In the genomic region with DNA sequence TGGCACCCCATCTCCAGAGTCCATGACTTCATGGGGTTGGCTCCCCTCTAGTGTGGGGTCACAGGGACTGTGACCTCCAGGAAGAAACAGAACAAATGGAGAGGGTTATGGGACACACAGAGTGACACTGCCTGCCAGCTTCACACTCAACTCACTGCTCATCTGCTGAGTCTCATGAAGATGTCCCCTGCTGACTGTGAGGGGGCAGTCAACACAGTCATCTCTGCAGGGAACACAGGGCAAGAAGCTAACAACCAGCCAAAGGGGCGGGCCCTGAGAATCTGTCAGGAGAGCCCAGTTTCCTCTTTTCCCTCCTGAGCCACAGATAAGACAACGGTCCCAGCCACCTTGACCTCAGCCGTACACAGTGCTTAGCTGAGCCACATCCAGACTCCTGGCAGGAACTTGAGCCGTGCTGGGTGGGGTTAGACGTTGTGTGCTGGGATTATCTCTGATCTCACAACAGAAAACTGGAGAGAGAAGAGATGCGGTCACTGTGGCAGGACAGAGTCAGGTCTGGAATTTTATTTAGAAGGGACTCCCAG, we compare ENCODE assay signal across 11 mouse cellular contexts.
DNase-seq lines count a peak whose midpoint lies in the region; ATAC-seq and TF ChIP-seq lines count a peak whose summit lies in the region.
"Had no signal": no experiment of that assay in that cellular context is flagged by ENCODE, and none has a peak within 500 bp of the region (broad histone marks: within the 10 kb centered on the region; RNA-seq: fewer than 3 reads in every experiment).

No protein-coding gene starts in this region.

- H3K27ac ChIP-seq in heart, embryonic 12.5 days (ENCODE audit: poor library complexity, severe bottlenecking): no peak overlapping the region
- no peak overlapping the region for H3K27ac ChIP-seq in stomach, embryonic 14.5 days (ENCODE audit: low read length)
- H3K27ac ChIP-seq in stomach, postnatal 0 days (replicated peaks): no peak overlapping the region
- H3K27ac ChIP-seq in limb, embryonic 10.5 days: no peak overlapping the region; the same call in 1 of the 2 replicates
- H3K27ac ChIP-seq: gastrocnemius, adult 2 months; liver, embryonic 13.5 days had no signal

- no peaks in the 10 kb centered on the region for H3K9me3 ChIP-seq in heart, embryonic 12.5 days (replicated peaks)
- H3K9me3 ChIP-seq in stomach, embryonic 14.5 days (ENCODE audit: control insufficient read depth, low read depth, low read length): no peaks in the 10 kb centered on the region
- no peaks in the 10 kb centered on the region for H3K9me3 ChIP-seq in stomach, postnatal 0 days (ENCODE audit: control insufficient read depth, low read length)
- no peaks in the 10 kb centered on the region for H3K9me3 ChIP-seq in limb, embryonic 10.5 days (replicated peaks)

- DNase-seq in heart, postnatal 4 days: no peak
- no peak for DNase-seq in stomach, postnatal 0 days (ENCODE audit: low spot score)
- DNase-seq in limb, embryonic 10.5 days (ENCODE audit: low spot score): no peak
- DNase-seq in urinary bladder, postnatal 36 days (ENCODE audit: low spot score in 2 of 2): no peak
- no peak for DNase-seq in spleen, adult 12 weeks (ENCODE audit: low spot score)
- no peak for DNase-seq in layer of hippocampus, adult 11-12 months (ENCODE audit: low spot score)
- DNase-seq: gastrocnemius, adult 2 months; kidney, postnatal 36 days; liver, embryonic 13.5 days had no signal

- no peak for TF ChIP-seq CTCF in stomach, postnatal 0 days (IDR thresholded peaks at IDR 0.05; ENCODE audit: low read depth)

- H3K4me1 ChIP-seq in heart, embryonic 12.5 days (replicated peaks): peaks cover 13% of the 10 kb centered on the region
- no peaks in the 10 kb centered on the region for H3K4me1 ChIP-seq in stomach, embryonic 14.5 days (ENCODE audit: control insufficient read depth, insufficient read depth, low read length)
- H3K4me1 ChIP-seq in stomach, postnatal 0 days (replicated peaks; ENCODE audit: control insufficient read depth, insufficient read depth): no peaks in the 10 kb centered on the region
- H3K4me1 ChIP-seq in limb, embryonic 10.5 days: peaks cover 38% of the 10 kb centered on the region
- H3K4me1 ChIP-seq: liver, embryonic 13.5 days had no signal

- peaks cover 19% of the 10 kb centered on the region for H3K27me3 ChIP-seq in heart, embryonic 12.5 days (replicated peaks)
- H3K27me3 ChIP-seq in stomach, embryonic 14.5 days (ENCODE audit: control insufficient read depth, insufficient read depth, low read length): no peaks in the 10 kb centered on the region
- H3K27me3 ChIP-seq in stomach, postnatal 0 days (ENCODE audit: control insufficient read depth, insufficient read depth, low read length): no peaks in the 10 kb centered on the region
- peaks cover 20% of the 10 kb centered on the region; the same call in 1 of the 2 replicates for H3K27me3 ChIP-seq in limb, embryonic 10.5 days (ENCODE audit: low read depth, poor library complexity, severe bottlenecking)
- H3K27me3 ChIP-seq: liver, embryonic 13.5 days had no signal

- ATAC-seq in heart, embryonic 12.5 days (ENCODE audit: insufficient number of reproducible peaks, low FRiP score): no peak
- 0 out of 2 replicates have a peak, but pooled peaks have one; percentile 23 for ATAC-seq in stomach, embryonic 14.5 days (ENCODE audit: insufficient number of reproducible peaks, insufficient read depth, low FRiP score, low read depth)
- ATAC-seq in stomach, postnatal 0 days (ENCODE audit: low FRiP score, low TSS enrichment): no peak

- 0% methylated on average over 6 of the region's 6 CpGs for WGBS in heart, embryonic 12.5 days
- WGBS in stomach, embryonic 14.5 days: 0% methylated on average over 6 of the region's 6 CpGs
- WGBS in stomach, postnatal 0 days: 2% methylated on average over 6 of the region's 6 CpGs
- WGBS in limb, embryonic 10.5 days: under 1% methylated on average over 6 of the region's 6 CpGs

- H3K4me2 ChIP-seq in heart, embryonic 12.5 days: peak overlapping the region; percentile 52
- no peak overlapping the region for H3K4me2 ChIP-seq in stomach, embryonic 14.5 days (replicated peaks; ENCODE audit: low read depth, low read length)
- no peak overlapping the region for H3K4me2 ChIP-seq in stomach, postnatal 0 days (replicated peaks; ENCODE audit: low read depth)
- H3K4me2 ChIP-seq: liver, embryonic 13.5 days had no signal

- peak overlapping the region; percentile 8; the same call in 1 of the 2 replicates for H3K4me3 ChIP-seq in heart, embryonic 12.5 days
- no peak overlapping the region for H3K4me3 ChIP-seq in stomach, embryonic 14.5 days (ENCODE audit: low read depth, low read length)
- no peak overlapping the region for H3K4me3 ChIP-seq in stomach, postnatal 0 days (ENCODE audit: low read depth, low read length)
- H3K4me3 ChIP-seq in limb, embryonic 10.5 days: peak overlapping the region; percentile 36
- H3K4me3 ChIP-seq: gastrocnemius, adult 2 months; liver, embryonic 13.5 days had no signal

- TF ChIP-seq EP300 in stomach, postnatal 0 days (optimal IDR thresholded peaks at IDR 0.05): no peak

- H3K9ac ChIP-seq in heart, embryonic 12.5 days: no peak overlapping the region
- H3K9ac ChIP-seq in stomach, embryonic 14.5 days (replicated peaks; ENCODE audit: low read depth, low read length): no peak overlapping the region
- H3K9ac ChIP-seq in stomach, postnatal 0 days (ENCODE audit: low read length): no peak overlapping the region
- H3K9ac ChIP-seq: liver, embryonic 13.5 days had no signal

- no peaks in the 10 kb centered on the region for H3K36me3 ChIP-seq in heart, embryonic 12.5 days
- H3K36me3 ChIP-seq in stomach, embryonic 14.5 days (ENCODE audit: control insufficient read depth, insufficient read depth, low read length): no peaks in the 10 kb centered on the region
- no peaks in the 10 kb centered on the region for H3K36me3 ChIP-seq in stomach, postnatal 0 days (ENCODE audit: control insufficient read depth, insufficient read depth, low read length)
- no peaks in the 10 kb centered on the region for H3K36me3 ChIP-seq in limb, embryonic 10.5 days
- H3K36me3 ChIP-seq: liver, embryonic 13.5 days had no signal

Comparison
In these comparisons a context has a peak if more than half of its experiments do, and no peak if none do; other contexts are left out.
1. H3K4me3 ChIP-seq: peak in heart, embryonic 12.5 days (single experiment) and limb, embryonic 10.5 days (single experiment); none in stomach, embryonic 14.5 days (single experiment) and stomach, postnatal 0 days (single experiment).